In genomic region chr7:13043445-13044253, GRCm38 (mm10) we compare ENCODE assay signal across 8 mouse cellular contexts. TPM values are rescaled to one million over a fixed set of nuclear protein-coding genes. Genes with fewer than 3 reads are reported as not detected.
A peak's percentile ranks its signal among the peaks of the same experiment; 100 is the strongest.
DNase-seq lines count a peak whose midpoint lies in the region; ATAC-seq and TF ChIP-seq lines count a peak whose summit lies in the region.

No protein-coding gene starts in this region.

- H3K4me1 ChIP-seq in hindbrain, embryonic 11.5 days (replicated peaks; ENCODE audit: control insufficient read depth, insufficient read depth, low read length) = peaks cover 10% of the 10 kb centered on the region; the same call in 1 of the 2 replicates
- peaks cover 20% of the 10 kb centered on the region for H3K4me1 ChIP-seq in limb, embryonic 15.5 days
- peaks cover 19% of the 10 kb centered on the region for H3K4me1 ChIP-seq in olfactory bulb, adult 2 months (ENCODE audit: control insufficient read depth, insufficient read depth, low read length)

- no peak for DNase-seq in layer of hippocampus, adult 2 months (ENCODE audit: low spot score in 2 of 2)
- no peak for DNase-seq in layer of hippocampus, adult 9-10 months (ENCODE audit: low spot score)
- DNase-seq in ZHBTc4 (ENCODE audit: low read depth, low spot score) = peak; percentile 75
- peak; percentile 71 for DNase-seq in embryo, embryonic 10 days (ENCODE audit: low spot score)
- DNase-seq in hindbrain, embryonic 11.5 days (ENCODE audit: low spot score) = peak; percentile 62
- DNase-seq in gastrocnemius, postnatal 36 days = no peak

- H3K4me3 ChIP-seq in layer of hippocampus, adult 2 months = peak overlapping the region; percentile 64
- peak overlapping the region; percentile 40 for H3K4me3 ChIP-seq in hindbrain, embryonic 11.5 days (ENCODE audit: low read depth, low read length)
- peak overlapping the region; percentile 46 for H3K4me3 ChIP-seq in limb, embryonic 15.5 days
- H3K4me3 ChIP-seq in olfactory bulb, adult 2 months (ENCODE audit: insufficient read depth, low read depth, low read length) = peak overlapping the region; percentile 49

- no peaks in the 10 kb centered on the region for H3K36me3 ChIP-seq in hindbrain, embryonic 11.5 days (ENCODE audit: control insufficient read depth, insufficient read depth, low read length)
- H3K36me3 ChIP-seq in limb, embryonic 15.5 days = no peaks in the 10 kb centered on the region

- no peaks in the 10 kb centered on the region for H3K9me3 ChIP-seq in hindbrain, embryonic 11.5 days (ENCODE audit: control insufficient read depth, low read length)
- no peaks in the 10 kb centered on the region for H3K9me3 ChIP-seq in limb, embryonic 15.5 days

- H3K27ac ChIP-seq in layer of hippocampus, adult 2 months = peak overlapping the region; percentile 90
- no peak overlapping the region for H3K27ac ChIP-seq in hindbrain, embryonic 11.5 days (ENCODE audit: low read depth, low read length)
- H3K27ac ChIP-seq in limb, embryonic 15.5 days = no peak overlapping the region
- H3K27ac ChIP-seq in olfactory bulb, adult 2 months (ENCODE audit: insufficient read depth, low read depth, low read length) = 0 out of 2 replicates have a peak overlapping the region, but pooled peaks have one; percentile 4

- H3K27me3 ChIP-seq in hindbrain, embryonic 11.5 days (ENCODE audit: control insufficient read depth, insufficient read depth, low read length) = peaks cover 35% of the 10 kb centered on the region
- peaks cover 51% of the 10 kb centered on the region for H3K27me3 ChIP-seq in limb, embryonic 15.5 days

- TF ChIP-seq POLR2A in olfactory bulb, adult 2 months (IDR thresholded peaks at IDR 0.05; ENCODE audit: insufficient read depth, low read depth, low read length) = peak; percentile 16; the same call in 1 of the 2 replicates

- intact Hi-C loops in gastrocnemius, postnatal 36 days (cut with DNase I) = no loop called here

- H3K4me2 ChIP-seq in hindbrain, embryonic 11.5 days (replicated peaks; ENCODE audit: low read depth, low read length) = peak overlapping the region; percentile 92
- peak overlapping the region; percentile 97 for H3K4me2 ChIP-seq in limb, embryonic 15.5 days

- 6% methylated on average over 85 of the region's 88 CpGs for WGBS in hindbrain, embryonic 11.5 days
- WGBS in limb, embryonic 15.5 days = 7% methylated on average over 88 of the region's 88 CpGs
- 9% methylated on average over 88 of the region's 88 CpGs for WGBS in olfactory bulb, adult 2 months

- H3K9ac ChIP-seq in hindbrain, embryonic 11.5 days (ENCODE audit: low read depth, low read length) = peak overlapping the region; percentile 66
- H3K9ac ChIP-seq in limb, embryonic 15.5 days = peak overlapping the region; percentile 64

- TF ChIP-seq CTCF in layer of hippocampus, adult 2 months (conservative IDR thresholded peaks at IDR 0.05) = no peak
- TF ChIP-seq CTCF in olfactory bulb, adult 2 months (IDR thresholded peaks at IDR 0.05; ENCODE audit: insufficient read depth, low read depth, low read length) = no peak

- peak; percentile 44 for ATAC-seq in hindbrain, embryonic 11.5 days (ENCODE audit: low FRiP score)
- peak; percentile 31; the same call in 1 of the 2 replicates for ATAC-seq in limb, embryonic 15.5 days (ENCODE audit: insufficient number of reproducible peaks, low FRiP score, low TSS enrichment, low read depth)

RNA-seq across cellular contexts. Expression of gene Ube2m, which starts 5.6 kb away (rescaled TPM):
- 100 to 1,000 TPM; 190 to 199 TPM for total RNA-seq in layer of hippocampus, adult 2 months (2021)
- polyA plus RNA-seq in hindbrain, embryonic 11.5 days (2014; fragmentation: Nextera tagmentation; extraction: Ambion mirVana) = 147 and 173 TPM in 2 replicates
- polyA plus RNA-seq in limb, embryonic 15.5 days (2015; fragmentation: Nextera tagmentation; extraction: Ambion mirVana) = 102 and 104 TPM in 2 replicates
- 648 TPM in 1 of 2 replicates, not detected in the other for polyA plus RNA-seq in olfactory bulb, adult 2 months (2012; ENCODE audit: insufficient read depth, insufficient read length, low replicate concordance, missing spikeins)
- total RNA-seq in gastrocnemius, postnatal 36 days (2021) = 100 to 1,000 TPM; 131 TPM

RNA-seq across cellular contexts. Expression of gene Chmp2a, which starts 9.0 kb away (rescaled TPM):
- total RNA-seq in layer of hippocampus, adult 2 months (2021) = 100 to 1,000 TPM; 133 to 141 TPM
- 154 and 157 TPM in 2 replicates for polyA plus RNA-seq in hindbrain, embryonic 11.5 days (2014; fragmentation: Nextera tagmentation; extraction: Ambion mirVana)
- 179 and 185 TPM in 2 replicates for polyA plus RNA-seq in limb, embryonic 15.5 days (2015; fragmentation: Nextera tagmentation; extraction: Ambion mirVana)
- not detected in 2 replicates for polyA plus RNA-seq in olfactory bulb, adult 2 months (2012; ENCODE audit: insufficient read depth, insufficient read length, low replicate concordance, missing spikeins)
- total RNA-seq in gastrocnemius, postnatal 36 days (2021) = 10 to 100 TPM; 68.7 to 83.7 TPM

RNA-seq across cellular contexts. Expression of gene Mzf1, which starts 10.9 kb away (rescaled TPM):
- 10 to 100 TPM; 15.7 to 17.8 TPM for total RNA-seq in layer of hippocampus, adult 2 months (2021)
- polyA plus RNA-seq in hindbrain, embryonic 11.5 days (2014; fragmentation: Nextera tagmentation; extraction: Ambion mirVana) = 2.4 and 2.6 TPM in 2 replicates
- 2.5 and 3.7 TPM in 2 replicates for polyA plus RNA-seq in limb, embryonic 15.5 days (2015; fragmentation: Nextera tagmentation; extraction: Ambion mirVana)
- not detected in 2 replicates for polyA plus RNA-seq in olfactory bulb, adult 2 months (2012; ENCODE audit: insufficient read depth, insufficient read length, low replicate concordance, missing spikeins)
- total RNA-seq in gastrocnemius, postnatal 36 days (2021) = under 1 TPM; 0.57 to 0.74 TPM

RNA-seq across cellular contexts. Expression of gene Zbtb45, which starts 33.8 kb away (rescaled TPM):
- 10 to 100 TPM; 32.9 to 34.8 TPM for total RNA-seq in layer of hippocampus, adult 2 months (2021)
- 25.0 and 25.3 TPM in 2 replicates for polyA plus RNA-seq in hindbrain, embryonic 11.5 days (2014; fragmentation: Nextera tagmentation; extraction: Ambion mirVana)
- polyA plus RNA-seq in limb, embryonic 15.5 days (2015; fragmentation: Nextera tagmentation; extraction: Ambion mirVana) = 23.7 and 25.2 TPM in 2 replicates
- polyA plus RNA-seq in olfactory bulb, adult 2 months (2012; ENCODE audit: insufficient read depth, insufficient read length, low replicate concordance, missing spikeins) = not detected in 2 replicates
- 1 to 10 TPM; 3.9 to 4.0 TPM for total RNA-seq in gastrocnemius, postnatal 36 days (2021)

RNA-seq across cellular contexts. Expression of gene Trim28, which starts 44.7 kb away (rescaled TPM):
- total RNA-seq in layer of hippocampus, adult 2 months (2021) = 100 to 1,000 TPM; 238 to 253 TPM
- polyA plus RNA-seq in hindbrain, embryonic 11.5 days (2014; fragmentation: Nextera tagmentation; extraction: Ambion mirVana) = 427 and 438 TPM in 2 replicates
- polyA plus RNA-seq in limb, embryonic 15.5 days (2015; fragmentation: Nextera tagmentation; extraction: Ambion mirVana) = 189 and 243 TPM in 2 replicates
- polyA plus RNA-seq in olfactory bulb, adult 2 months (2012; ENCODE audit: insufficient read depth, insufficient read length, low replicate concordance, missing spikeins) = 700 TPM in 1 of 2 replicates, not detected in the other
- 10 to 100 TPM; 62.1 to 63.2 TPM for total RNA-seq in gastrocnemius, postnatal 36 days (2021)

Comparison
In these comparisons a context has a peak if more than half of its experiments do, and no peak if none do; other contexts are left out.
1. DNase-seq: peak in ZHBTc4 (single experiment), embryo, embryonic 10 days (single experiment) and hindbrain, embryonic 11.5 days (single experiment); none in layer of hippocampus, adult 2 months (0 of 2), layer of hippocampus, adult 9-10 months (single experiment) and gastrocnemius, postnatal 36 days (0 of 2).
2. H3K27ac ChIP-seq: peak in layer of hippocampus, adult 2 months (single experiment) and olfactory bulb, adult 2 months (single experiment); none in hindbrain, embryonic 11.5 days (single experiment) and limb, embryonic 15.5 days (single experiment).
3. RNA of gene Chmp2a, which starts 9.0 kb away (polyA plus RNA-seq): 179 to 185 TPM in limb, embryonic 15.5 days and 154 to 157 TPM in hindbrain, embryonic 11.5 days; not detected in olfactory bulb, adult 2 months; every median in the first group is over 100 times any median in the second.
4. Peak in every context shown above with its lines, with median percentiles within 50 percentile points of each other: H3K4me3 ChIP-seq.